Mouse (Mus musculus) left cerebral cortex, postnatal 36 days (tissue): ENCODE data around the gene Colca2. TPM values are rescaled to one million over a fixed set of nuclear protein-coding genes. Genes with fewer than 3 reads are reported as not detected.

Source experiments
- DNase-seq, 2 experiments: peaks; one replicate each; pipeline ENCODE4 v3.0.0; 2021 to 2022; ENCODE audit warnings: low spot score in 2 of 2, mixed read lengths in 1 of 2
- intact Hi-C: fragments of 180-260 bp; cut with DNase I; formaldehyde crosslinking; loops from one replicate; pipeline ENCODE4 v1.15.1; 2025
- total RNA-seq, 2 experiments: library from RNA; stranded (reverse); gene quantifications; 2 replicates each; pipeline ENCODE4 v1.2.3; 2021

The Colca2 gene
- total RNA-seq, 2 experiments from 2014 or later = 0.75 to 1.2 TPM

- no peak for DNase-seq
- intact Hi-C loops = no loop called here
These were observed 3.7 kb downstream of the Colca2 start for GRCm38 (mm10) chr9:51274678-51275077.

GRCm38 (mm10) chr9:51273581-51274154 is 4.7 kb downstream of the Colca2 start:
- DNase-seq = no peak
- intact Hi-C loops = no loop called here

DNA sequence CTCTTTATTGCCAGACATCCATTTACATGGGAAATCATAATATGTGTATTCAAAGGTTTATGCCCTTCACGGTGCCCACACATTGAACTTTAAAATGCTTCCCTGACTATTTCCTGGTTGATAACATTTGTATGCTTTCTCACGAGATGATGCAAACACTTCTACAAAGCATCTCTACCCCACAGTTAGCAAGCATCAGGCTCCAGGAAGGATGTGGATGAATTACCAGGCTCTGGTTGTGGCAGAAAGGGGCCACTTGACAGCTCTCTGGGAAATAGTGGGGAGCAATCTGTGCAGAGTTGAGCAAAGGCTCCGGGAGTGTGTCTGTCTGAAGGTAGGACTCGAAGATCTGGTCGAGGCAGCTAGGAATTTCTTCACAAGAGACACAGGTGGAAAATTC is 6.3 kb downstream of the Colca2 start:
- no peak for DNase-seq

DNA sequence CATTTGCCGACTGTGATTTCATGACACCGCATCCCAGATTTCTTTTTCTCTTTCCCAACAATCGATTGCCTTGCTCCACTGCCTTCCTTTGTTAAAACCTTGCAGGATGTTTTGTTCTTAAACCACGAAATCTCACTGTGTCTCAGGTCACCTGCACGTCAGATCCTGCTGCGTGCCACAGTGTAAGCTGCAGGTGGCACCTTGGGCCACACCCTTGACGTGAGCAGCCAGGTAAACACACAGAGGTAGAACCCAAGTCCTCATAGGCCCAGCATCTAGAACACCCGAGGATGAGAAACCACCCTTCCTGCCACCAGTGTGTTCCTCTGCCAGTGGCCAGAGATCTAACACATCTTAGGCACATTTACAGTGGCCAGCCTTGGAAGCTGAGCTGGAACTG is 7.3 kb downstream of the Colca2 start:
- no peak for DNase-seq
- intact Hi-C loops = no loop called here

More for the DNA sequence above, 6.3 kb downstream of the Colca2 start:
- intact Hi-C loops = no loop called here

DNA sequence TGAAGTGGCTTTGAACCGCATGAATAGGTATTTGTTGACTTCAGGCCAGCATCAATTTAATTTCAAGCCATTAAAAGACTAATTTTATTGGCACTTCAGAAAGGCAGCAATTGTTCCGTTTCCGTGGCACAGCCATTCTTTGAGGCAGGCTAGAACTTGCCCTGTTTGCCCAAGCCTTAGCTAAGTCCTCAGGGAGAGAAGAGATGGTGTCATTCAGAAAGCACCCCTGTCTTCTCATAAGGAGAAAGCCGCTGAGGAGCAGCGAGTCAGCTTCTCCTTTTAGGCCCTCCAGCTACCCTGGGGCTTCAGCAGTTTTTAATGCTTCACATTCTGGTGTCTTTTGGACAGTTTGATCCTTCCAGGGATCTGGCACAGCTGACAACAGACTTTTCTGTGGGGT is 9.5 kb downstream of the Colca2 start:
- no peak for DNase-seq

DNA sequence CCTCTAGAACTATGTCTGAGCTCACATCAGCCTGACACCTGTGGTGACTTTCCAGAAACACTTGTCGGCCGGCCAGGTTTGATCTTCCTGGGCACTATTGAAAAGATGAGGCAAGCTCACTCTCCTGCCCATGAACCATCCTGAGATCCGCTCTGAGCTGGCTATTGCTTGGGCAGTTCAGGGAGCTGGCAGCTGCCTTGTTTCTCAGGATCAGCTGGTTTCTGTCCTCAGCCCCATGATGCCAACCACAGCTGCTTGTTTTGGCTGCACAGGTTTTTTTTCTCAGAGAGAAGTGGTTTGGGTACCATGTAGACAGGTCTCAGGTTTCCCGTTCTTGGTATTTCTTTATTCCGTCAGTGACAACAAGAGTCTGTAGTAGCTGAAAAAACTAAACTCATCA is 19.9 kb downstream of the Colca2 start:
- intact Hi-C loops = no loop called here

More for the DNA sequence above, 9.5 kb downstream of the Colca2 start:
- intact Hi-C loops = no loop called here

GRCm38 (mm10) chr9:51256780-51257502 is 21.4 kb downstream of the Colca2 start:
- no peak for DNase-seq
- intact Hi-C loops = no loop called here

More for the DNA sequence above, 19.9 kb downstream of the Colca2 start:
- no peak for DNase-seq

GRCm38 (mm10) chr9:51238741-51239385 is 39.5 kb downstream of the Colca2 start:
- intact Hi-C loops = no loop called here
- DNase-seq = peak; percentile 75 to 77

DNA sequence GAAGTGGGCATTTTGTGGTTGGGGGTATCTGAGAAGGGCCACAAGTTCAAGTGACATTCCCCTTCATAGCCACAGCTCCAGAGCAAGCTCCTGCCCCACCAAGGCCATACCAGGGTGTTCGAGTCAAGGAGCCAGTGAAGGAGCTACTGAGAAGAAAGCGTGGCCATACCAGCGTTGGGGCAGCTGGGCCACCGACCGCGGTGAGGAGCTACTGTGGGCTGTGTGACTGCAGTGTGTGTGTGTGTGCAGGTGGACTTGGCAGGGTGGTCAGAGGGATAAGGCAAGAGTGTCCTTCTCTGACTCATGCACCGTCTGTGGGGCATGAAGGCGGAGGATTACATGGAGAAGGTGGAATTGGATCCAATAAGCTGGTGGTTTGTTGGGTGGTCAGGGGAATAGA is 46.2 kb downstream of the Colca2 start:
- DNase-seq = no peak
- intact Hi-C loops = no loop called here

- DNase-seq = no peak
- intact Hi-C loops = no loop called here
These were observed 47.5 kb downstream of the Colca2 start for GRCm38 (mm10) chr9:51230701-51231389.

DNA sequence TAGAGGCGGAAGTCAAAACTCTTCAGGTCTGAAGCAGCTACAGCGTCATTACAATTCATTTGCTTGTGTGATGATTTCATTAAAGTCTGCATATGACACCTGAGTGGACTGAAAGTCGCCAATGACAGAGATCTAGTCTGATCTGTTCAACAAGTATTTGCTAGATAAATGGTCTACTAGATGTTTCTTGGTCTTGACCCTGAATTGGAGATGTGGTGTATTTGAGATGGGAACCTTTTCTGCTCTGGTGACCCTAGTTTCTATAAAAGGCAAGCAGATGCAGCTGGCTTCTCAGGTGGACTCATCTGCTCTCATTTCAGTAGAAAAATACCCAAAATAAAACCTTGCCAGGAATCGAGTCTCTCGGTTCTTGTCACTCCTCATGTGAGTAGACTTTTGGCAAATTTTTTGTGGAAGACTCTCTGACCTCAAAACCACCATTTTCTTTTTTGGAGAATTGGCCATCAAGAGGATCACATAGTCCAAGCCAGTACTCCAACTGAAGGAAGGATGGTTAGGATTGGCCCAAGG is 52.7 kb downstream of the Colca2 start:
- DNase-seq = no peak
- intact Hi-C loops = no loop called here

Other genes with a start within 250 kb of the Colca2 start
- gene Btg4, start 217.7 kb downstream of the Colca2 start, total RNA-seq = not detected
- gene Layn, start 201.5 kb downstream of the Colca2 start, total RNA-seq = 1 to 10 TPM; 4.1 to 5.7 TPM
- not detected for gene 4833427G06Rik, start 176.5 kb downstream of the Colca2 start, total RNA-seq
- gene Gm32742, start 113.1 kb downstream of the Colca2 start, total RNA-seq = under 1 TPM in 1 of 2 experiments, not detected in 1; 0.05 TPM
- not detected for gene Pou2af1, start 64.9 kb downstream of the Colca2 start, total RNA-seq
- not detected for gene 1810046K07Rik, start 50.3 kb upstream of the Colca2 start, total RNA-seq